Mouse (Mus musculus): ENCODE results near the gene Chga. TPM values are rescaled to one million over a fixed set of nuclear protein-coding genes. Genes with fewer than 3 reads are reported as not detected.
A peak's percentile ranks its signal among the peaks of the same experiment; 100 is the strongest.

Chga gene
- 100 to 1,000 TPM; 123 to 138 TPM for total RNA-seq (2021)
- long read RNA-seq, transcript Chga-201 (8 exons, 1,883 nt) = major isoform, 58 of 85 reads
- long read RNA-seq, partial matches to known transcripts = 19 of 85 reads
- long read RNA-seq, other reads (novel, unspliced or antisense) = 8 of 85 reads

DNA sequence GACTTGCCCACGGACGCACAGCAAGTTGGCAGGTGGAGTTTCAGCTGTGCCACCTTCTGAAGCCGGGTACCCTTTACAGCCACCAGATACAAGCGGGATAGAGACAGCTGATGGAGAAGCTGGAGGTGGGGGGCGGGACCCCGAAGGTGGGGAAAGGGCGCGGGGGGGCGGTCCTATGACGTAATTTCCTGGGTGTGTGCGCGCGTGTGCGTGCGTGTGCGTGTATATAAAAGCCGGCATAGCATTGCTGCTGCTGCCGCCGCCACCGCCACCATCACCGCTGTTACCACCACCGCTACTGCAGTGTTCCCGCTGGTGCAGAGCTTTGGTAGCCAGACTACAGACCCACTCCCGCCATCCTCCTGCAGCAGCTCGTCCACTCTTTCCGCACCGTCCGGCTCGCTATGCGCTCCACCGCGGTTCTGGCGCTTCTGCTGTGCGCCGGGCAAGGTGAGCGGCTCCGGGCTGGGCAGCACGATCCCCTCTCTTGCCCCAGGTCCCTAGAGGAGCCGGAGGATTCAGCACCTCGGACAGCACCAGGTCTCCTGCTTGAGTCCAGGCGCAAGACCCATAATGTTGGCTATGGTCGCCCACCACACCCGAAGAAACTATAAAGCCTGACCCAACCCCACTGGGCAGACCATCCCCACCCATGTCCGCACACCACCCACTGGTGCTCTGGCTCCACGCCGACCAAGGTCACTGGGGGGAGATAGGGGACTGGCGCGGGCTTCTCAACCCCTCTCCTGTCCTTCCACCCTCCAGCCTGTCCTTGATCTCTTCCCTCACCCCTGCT lies at the start of gene Chga:
Gene Chga, plus strand, starts transcription at position 249 of the 796 bp plus-strand sequence.
- peak; percentile 76 to 89 for DNase-seq (ENCODE audit: low spot score in 2 of 2)

DNA sequence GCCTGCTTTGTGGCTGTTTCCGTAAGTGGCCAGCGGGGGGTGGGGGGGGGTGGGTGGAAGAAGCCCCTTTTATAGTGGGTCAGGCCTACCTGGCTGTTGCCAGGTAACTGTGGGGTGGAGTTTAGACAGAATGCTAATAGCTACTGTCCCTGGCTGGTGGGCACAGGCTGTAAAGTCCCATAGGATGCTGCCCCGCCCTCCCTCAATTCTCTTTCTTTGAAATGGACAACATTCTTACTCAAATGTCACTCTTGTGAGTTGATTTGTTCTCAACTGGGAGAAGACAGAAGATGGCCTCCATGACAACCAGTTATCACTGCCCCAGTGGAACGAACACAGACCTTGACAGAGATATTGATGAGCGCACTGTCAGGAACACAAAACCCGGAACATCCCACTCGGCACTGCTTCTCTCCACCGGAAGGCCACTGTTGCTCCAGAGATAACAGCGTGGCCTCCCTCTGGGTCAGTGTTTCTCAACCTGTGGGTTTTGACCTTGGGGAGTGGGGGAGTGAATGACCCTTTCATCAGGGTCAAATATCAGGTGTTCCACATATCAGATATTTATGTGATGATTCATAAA lies 49.5 kb upstream of the Chga start:
- DNase-seq (ENCODE audit: low spot score in 2 of 2) = no peak

DNA sequence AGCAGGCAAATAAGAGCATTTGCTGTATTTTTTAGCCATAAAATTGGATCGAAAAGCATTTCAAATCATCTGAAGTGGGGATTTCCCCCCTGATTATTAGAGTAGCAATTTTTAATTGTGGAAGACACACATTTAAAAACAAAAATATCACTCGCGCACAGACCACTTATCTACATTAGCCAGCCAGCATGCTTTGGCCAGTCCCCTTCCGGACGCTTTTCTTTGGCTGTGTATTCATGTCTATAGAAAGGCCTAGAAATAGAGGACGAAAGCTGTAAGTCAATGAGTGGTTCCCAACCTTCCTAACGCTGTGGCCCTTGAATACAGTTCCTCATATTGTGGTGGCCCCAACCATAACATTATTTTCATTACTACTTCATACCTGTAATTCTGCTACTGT lies 48.8 kb upstream of the Chga start:
- no peak for DNase-seq (ENCODE audit: low spot score in 2 of 2)

DNA sequence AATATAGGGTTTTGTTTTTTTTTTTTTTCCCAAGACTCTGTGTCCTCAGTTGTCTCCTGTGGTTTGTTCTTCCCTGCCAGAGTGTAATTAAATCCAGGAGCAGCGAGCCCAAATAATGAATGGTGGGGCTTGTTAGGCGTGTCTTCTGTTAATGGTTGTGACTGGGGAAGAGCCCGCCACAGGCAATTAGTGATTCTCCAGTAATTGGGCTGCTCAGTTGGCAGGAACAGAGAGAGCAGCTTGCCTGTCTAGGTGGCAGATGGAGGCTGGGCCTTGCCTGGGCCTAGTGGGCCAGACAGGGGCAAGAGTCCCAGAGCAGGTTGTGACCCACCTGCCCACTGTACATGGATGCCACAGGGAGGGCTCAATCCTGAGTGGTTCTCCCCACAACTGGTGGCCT lies 43.4 kb upstream of the Chga start:
- no peak for DNase-seq (ENCODE audit: low spot score in 2 of 2)

DNA sequence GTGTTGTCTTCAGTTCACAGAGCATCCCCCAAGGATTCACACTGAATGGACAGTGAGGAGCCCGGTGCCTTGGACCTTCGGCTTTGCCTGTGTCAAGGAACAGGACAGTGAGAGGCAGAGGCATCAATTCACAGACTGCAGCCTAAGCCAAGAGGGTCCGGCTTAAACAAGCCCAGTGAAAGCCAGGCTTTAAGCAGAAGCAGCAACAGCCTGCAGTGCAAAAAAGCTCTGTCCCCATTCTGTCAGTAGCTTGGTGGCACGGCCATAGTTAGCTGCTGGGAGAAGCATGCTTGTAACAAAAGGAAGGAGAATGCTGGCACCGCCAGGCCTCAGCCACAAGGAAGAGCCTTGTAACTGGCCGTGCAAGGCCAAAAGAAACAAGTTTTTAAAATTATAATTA lies 40.6 kb upstream of the Chga start:
- DNase-seq (ENCODE audit: low spot score in 2 of 2) = no peak

GRCm38 (mm10) chr12:102514751-102515150 lies 40.0 kb upstream of the Chga start:
- no peak for DNase-seq (ENCODE audit: low spot score in 2 of 2)

- no peak for DNase-seq (ENCODE audit: low spot score in 2 of 2)
Observed at GRCm38 (mm10) chr12:102516151-102516550, 38.6 kb upstream of the Chga start.

DNA sequence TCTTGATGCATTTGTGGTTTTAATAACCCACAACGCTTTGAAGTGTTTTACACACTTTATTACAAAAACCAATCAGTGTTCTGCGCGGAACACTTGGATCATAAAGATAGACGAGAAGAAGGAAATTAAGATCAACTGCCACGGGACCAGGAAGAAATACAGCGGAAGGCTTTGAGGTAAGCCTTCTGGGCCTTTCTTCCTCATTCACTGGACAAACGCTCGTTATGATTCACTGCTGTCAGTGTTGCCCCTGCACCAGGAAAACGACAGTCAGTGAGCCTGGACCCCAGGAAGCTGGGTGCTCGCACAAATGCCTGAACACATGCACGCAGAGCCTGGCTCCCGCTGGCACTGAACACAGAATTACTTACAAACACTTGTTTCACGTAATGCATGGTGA lies 37.1 kb upstream of the Chga start:
- DNase-seq (ENCODE audit: low spot score in 2 of 2) = no peak

- DNase-seq (ENCODE audit: low spot score in 2 of 2) = no peak
Observed at GRCm38 (mm10) chr12:102519929-102520720, 34.6 kb upstream of the Chga start.

DNA sequence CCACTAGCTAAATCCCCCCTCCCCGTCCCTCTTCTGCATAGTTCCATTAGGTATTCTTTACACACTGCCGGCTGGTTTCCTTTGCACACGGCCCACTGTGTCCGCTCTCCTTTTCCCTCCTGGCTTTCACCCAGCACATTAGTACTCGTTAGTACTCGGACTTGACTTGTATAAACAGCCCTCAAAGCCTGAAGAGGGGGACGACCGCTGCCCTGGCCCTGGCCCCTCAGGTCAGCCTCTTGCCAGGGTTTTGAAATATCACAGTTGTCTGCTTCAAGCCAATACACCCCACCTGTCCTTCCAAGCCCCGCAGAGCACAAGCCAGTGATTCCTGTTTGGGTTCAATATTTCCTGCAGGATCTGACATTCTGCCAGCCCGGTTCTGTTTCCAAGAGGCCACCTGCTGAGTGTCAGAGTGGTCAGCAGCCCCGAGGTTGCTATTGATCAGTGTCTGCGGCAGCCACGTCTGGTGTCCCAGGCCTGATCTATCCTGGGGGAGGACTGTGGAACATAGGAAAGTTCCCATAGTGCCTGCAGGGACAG lies 32.9 kb upstream of the Chga start:
- DNase-seq (ENCODE audit: low spot score in 2 of 2) = no peak

- no peak for DNase-seq (ENCODE audit: low spot score in 2 of 2)
Observed at GRCm38 (mm10) chr12:102524216-102524615, 30.6 kb upstream of the Chga start.

DNA sequence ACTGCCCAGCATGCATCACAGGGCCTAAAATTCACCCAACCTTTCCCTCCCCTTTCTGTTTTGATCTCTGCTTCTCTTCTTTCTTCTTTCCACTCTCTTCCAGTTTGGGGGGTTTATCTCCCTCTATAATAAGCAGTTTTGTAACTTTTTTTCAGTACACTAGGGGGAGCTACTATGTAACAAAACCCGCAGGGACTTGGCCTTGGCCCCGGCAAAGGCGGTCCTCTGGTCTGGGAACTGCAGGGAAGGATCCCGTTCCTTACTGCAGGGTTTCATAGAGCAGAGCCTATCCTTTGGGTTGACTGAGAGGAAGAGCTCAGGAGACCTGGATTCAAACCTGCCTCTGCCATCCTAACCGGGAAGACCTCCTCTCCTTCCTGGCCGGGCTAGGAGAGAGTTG lies 30.0 kb upstream of the Chga start:
- peak in 1 of 2 experiments; percentile 32 for DNase-seq (ENCODE audit: low spot score in 2 of 2)

DNA sequence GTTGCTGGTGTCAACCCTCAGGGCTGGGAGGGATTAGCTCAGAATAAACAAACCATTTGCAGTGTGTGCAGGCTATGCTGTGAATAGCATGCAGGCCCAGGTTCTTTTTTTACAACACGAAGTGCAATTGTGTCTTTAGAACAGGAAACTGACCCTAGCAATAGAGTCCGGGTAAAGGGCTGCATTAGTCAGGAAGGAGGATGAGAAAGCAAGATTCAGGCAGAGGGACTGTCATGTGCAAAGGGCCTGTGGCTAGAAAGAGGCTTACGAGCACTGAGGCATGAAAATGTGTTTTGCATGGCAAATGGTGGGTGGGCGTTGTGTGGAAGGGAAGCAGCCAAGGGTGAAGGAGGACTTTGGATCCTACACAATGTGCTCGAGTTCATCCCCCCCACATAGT lies 26.8 kb upstream of the Chga start:
- no peak for DNase-seq (ENCODE audit: low spot score in 2 of 2)

DNA sequence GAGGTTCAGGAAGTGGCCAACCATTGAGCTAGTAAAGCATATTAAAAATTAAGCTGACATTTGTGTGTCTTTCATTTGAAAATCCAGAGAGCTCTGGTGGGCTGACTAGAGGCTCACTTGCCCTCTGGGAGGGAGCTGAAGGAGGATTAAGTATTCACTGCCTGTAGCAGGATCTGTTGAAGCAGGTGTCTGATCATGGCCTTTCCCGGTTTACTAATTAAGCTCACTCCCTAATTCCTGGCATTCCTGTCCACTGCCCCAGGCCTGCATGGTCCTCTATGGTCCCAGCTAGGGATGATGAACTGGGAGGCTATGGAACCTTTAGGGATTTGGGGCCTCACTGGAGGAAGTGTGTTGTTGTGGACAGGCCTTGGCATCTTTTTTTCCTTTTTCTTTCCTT lies 19.0 kb upstream of the Chga start:
- no peak for DNase-seq (ENCODE audit: low spot score in 2 of 2)

GRCm38 (mm10) chr12:102540278-102540677 lies 14.5 kb upstream of the Chga start:
- DNase-seq (ENCODE audit: low spot score in 2 of 2) = no peak

DNA sequence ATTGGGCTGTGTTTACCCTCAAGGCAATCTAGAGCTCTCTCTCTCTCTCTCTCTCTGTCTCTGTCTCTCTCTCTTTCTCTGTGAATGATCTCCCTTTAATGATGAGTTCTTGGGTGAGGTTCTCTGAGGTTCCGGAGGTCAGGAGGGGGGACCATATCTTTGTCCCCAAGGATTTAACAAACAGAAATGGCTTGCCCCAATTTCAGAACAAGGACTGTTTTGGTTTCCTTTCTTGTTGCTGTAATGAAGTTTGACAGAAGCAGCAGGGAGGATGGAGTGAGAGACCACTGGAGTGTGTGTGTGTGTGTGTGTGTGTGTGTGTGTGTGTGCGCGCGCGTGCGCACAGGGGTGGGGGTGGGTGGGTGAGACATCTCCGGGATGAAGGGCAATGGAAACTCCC lies 13.6 kb upstream of the Chga start:
- no peak for DNase-seq (ENCODE audit: low spot score in 2 of 2)

GRCm38 (mm10) chr12:102545122-102545521 lies 9.6 kb upstream of the Chga start:
- DNase-seq (ENCODE audit: low spot score in 2 of 2) = no peak

DNA sequence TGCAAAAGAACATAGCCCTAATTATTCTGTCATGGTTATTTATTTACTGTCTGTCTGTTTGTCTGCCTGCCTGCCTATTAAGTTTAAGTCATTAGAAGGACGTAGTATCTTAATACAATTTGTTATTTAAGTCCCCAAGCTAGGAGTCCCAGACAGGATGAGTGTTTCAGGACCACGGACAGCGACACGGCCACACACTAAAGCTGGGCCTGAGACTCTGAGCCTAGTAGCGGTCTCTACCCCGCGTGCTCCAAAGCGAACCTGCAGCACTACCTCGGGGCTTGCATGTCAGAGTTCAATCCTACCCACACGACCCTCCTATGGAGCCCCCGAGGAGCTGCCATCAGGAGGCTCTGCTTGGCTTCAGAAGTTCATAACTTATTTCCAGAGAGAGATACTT lies 4.2 kb upstream of the Chga start:
- no peak for DNase-seq (ENCODE audit: low spot score in 2 of 2)

DNA sequence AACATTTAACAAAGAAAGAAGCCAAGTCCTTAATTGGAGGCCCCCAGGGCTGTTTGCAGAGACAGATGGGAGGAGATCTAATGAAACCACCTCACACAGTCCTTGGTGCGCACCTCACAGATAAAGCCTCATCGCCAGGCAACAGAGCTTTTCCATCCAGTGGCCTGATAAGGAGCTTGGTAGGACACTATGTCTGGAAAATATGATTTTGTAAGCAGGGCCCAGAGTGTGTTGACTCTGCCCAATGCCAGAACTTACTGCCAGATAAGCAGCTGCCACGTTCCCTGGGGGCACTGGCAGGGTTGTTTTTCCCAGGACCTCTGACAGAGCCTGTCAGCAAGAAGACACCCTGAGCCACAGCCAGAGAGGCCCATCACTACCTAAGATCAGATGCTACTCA lies 3.6 kb upstream of the Chga start:
- no peak for DNase-seq (ENCODE audit: low spot score in 2 of 2)

- no peak for DNase-seq (ENCODE audit: low spot score in 2 of 2)
Observed at GRCm38 (mm10) chr12:102552001-102552400, 2.8 kb upstream of the Chga start.

DNA sequence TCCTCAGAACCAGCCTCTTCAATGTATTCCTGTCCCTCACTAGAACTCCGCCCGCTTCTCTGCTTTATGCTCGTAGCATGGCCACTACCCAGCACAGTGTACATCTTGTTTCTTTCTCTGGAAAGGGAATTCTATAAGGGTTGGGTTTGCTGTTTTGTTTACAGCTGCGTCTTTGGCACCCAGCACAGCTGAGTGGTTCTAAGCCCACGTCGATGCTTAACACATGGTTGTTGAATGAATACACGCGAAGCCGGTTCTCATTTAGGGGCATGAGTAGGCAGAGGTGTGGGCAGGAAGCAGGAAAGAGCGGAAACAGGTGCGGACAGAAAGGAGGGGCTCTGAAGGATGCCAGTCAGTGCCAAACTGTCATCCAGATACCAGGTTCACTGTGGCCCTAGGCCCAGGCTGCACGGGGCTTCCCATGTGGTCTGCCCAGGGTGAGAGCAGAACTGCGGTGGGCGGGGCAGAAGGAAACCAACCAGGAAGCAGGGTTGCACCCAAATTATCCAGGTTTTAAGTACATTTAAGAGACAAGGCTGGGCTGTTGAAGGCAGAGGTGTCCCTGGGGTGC lies 979 bp upstream of the Chga start:
- DNase-seq (ENCODE audit: low spot score in 2 of 2) = no peak

All from layer of hippocampus, adult 18-20 months (tissue).